Mouse (Mus musculus) liver, adult 2 months (tissue): Measurements from ENCODE around the gene Mypn.

Experiments used
- CTCF ChIP-seq: fragments of 200-500 bp; IDR thresholded peaks from 2 replicates; pipeline ENCODE4 v1.5.1; 2011; ENCODE audit warnings: low read depth, low read length, control low read depth
- POLR2A ChIP-seq: fragments of 200-500 bp; IDR thresholded peaks from 2 replicates; pipeline ENCODE4 v1.6.1; 2011; ENCODE audit warnings: low read length, control low read depth; ENCODE audit not compliant: insufficient read depth; ENCODE audit errors: extremely low read depth

- TF ChIP-seq POLR2A = no peak
- no peak for TF ChIP-seq CTCF
Observed at GRCm38 (mm10) chr10:63113716-63114360, 89.9 kb downstream of the Mypn start.
